Mouse (Mus musculus) CH12F3 (cell line): ENCODE measurements around the gene Dhx15.
"Not testable (repeated sequence)": the region's sequence is repeated elsewhere in the genome, so short reads cannot be mapped to it uniquely, and the experiment has no call there.

Experiments
- in situ Hi-C: fragments of 300-500 bp; cut with MboI; formaldehyde crosslinking; loops from 2 replicates; pipeline ENCODE4 v1.14.3; 2020; ENCODE audit warnings: low sequenced_read_pairs

Gene Dhx15

DNA sequence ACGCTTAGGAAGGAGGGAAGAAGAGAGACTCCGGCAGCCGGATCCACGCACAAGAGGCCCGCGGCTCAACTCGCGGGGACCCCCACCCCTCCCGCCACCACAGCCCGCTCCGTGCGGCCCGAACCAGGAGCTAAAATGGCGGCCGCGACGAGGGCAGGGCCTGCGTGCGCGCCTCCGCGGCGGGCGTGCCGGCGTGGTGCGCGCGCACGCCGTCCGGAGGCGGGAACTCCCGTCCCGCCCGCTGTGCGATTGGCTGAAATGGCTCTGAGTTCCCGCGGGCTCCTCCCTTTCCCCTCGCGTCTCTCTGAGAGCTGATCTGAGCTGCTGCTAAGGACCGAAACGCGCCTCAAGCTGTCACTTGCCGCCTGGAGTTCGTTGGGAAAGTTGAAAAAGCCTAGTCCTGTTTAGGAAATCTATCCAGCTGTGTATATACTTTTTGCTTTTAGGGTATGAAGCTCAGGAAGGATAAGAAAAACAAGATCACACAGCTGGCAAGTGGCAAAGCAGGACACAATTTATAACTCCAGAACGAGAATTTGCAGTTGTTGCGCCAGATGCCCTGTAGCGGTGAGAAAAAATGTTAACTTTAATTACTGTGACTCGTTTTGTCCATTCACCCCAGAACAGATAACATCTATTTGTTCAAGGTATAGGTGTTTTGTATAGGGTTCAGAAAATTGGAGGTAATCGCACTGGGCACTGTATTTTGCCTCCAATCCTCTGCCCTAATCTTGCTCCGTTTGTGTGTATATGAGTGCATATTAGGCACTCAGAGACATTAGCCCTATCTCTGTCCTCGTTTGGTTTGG lies at the start of gene Dhx15:
Dhx15 (minus strand) TSS at position 144 of the 809 bp plus-strand sequence.
- in situ Hi-C loops: no loop called here

DNA sequence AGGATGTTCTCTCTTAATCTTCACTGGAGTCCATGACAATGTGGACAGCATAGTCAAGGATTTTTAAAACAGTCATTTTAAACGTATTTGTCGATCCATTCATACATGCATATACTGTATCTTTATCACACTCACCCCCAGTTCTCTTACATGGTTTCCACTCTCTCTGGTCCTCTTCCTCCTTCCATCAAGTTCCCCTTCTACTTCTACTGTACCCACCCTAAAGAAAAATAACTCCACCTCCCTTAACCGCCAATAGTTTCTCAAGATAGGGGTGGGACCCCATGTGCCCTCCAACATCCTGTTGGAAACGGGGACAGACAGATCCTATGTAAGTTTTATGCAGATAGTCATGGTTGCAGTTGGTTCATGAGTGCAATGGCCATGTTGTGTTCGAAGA lies 48.6 kb upstream of the Dhx15 start:
- in situ Hi-C loops: no loop called here

DNA sequence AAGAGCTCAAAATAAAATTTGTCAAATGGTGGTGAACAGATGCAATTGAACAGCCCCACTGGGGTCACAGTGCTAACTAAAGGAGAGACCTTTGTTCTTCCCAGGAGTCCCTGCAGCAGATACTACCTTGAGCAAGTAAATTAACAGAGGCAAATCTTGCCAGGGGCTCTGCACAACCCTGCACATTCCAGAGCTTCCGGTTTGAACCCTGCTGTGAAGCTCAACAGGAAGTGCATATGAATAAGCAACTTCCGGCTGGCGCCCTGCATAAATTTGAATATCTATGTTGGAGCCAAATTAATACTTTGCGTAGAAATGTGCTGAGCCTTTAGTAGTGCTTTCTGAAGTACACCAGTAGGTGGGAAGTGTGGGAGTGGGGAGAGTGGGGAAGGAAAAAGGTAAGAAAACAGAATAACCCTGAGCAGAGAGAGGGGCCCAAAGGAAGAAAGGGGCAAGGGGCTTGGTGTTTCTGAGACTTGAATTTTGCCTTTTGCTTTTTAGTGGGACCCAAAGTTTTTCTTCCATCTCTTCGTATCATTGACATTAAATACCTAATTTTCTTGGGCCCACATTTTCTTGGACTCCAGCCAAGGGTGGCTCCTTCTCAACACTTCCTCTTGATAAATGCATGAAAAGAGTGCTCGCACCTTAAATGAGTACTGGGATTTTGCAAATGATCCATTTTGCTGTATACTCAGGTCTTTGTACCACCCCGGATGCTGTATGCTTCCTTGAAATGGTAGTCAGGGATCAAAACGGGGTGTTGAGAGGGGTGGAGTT lies 47.8 kb upstream of the Dhx15 start:
- in situ Hi-C loops: no loop called here

DNA sequence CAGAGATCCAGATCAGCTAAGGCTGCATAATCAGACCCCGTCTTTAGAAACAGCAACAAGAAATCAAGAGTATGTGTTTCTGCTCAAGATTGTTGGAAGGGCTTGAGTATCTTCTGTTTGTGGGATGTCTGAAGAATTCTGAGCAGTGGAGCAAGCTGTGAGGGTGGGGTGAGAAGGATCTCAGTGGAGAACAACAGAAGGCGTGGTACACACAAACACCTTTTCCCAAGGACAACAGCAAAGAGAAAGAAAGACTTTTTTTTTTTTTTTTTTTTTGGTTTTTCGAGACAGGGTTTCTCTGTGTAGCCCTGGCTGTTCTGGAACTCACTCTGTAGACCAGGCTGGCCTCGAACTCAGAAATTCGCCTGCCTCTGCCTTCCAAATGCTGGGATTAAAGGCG lies 46.3 kb upstream of the Dhx15 start:
- in situ Hi-C loops: not testable (repeated sequence)

DNA sequence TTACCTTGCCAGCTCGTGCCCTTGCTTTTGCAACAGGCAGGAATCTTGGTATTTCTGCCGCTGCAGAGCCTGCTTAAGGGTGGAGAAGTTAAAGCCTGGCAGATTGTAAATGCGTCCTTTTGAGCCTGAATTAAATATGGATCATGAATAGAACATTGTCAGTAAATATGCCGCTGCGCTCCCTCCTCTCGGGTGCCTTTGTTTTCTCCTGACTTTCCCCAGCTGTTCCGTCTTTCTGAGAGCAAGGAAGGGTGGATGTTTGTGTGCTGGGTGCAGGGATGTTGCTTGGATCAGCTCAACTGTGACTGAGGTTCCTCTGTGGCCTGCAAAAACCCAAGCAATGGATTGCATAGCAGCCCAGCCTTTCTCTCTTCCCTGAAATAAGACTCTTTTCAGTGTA lies 44.3 kb upstream of the Dhx15 start:
- in situ Hi-C loops: no loop called here

DNA sequence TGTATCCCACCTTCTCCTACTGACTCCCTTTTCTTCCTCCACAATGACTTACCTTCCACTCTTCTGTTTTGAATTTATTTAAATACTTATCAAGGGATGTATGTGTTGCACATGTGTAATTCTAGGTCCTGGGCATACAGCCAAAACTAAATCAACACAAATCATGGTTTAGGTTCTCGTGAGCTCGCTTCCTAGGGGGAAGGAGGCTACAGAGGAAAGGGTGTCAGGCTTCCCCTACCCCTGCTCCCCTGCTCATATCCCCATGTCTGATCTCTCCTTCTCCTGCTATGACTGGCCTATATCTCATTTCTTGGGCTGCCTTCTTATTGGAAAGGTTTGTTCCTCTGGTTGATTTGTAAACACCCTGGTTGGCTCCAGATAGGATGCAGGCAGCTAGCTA lies 43.6 kb upstream of the Dhx15 start:
- in situ Hi-C loops: no loop called here

DNA sequence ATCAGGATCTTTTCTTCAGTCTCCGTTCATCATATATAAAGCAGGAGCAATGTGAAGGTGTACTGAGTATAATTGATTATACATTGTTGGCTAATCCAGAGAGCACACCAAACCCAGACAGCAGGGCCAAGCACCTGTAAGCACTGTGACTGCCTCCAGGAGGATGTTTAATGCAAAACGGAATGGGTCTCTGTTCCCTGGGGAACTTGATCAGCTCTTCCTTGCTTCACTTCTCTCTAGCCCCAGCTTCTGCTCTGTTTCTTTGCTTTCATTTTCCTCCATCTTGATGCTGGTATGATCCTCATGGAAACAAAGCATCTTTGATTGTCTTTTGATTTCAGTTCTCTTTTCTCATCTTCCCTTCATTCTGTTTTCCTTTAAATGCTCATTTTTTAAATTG lies 42.3 kb upstream of the Dhx15 start:
- in situ Hi-C loops: no loop called here

DNA sequence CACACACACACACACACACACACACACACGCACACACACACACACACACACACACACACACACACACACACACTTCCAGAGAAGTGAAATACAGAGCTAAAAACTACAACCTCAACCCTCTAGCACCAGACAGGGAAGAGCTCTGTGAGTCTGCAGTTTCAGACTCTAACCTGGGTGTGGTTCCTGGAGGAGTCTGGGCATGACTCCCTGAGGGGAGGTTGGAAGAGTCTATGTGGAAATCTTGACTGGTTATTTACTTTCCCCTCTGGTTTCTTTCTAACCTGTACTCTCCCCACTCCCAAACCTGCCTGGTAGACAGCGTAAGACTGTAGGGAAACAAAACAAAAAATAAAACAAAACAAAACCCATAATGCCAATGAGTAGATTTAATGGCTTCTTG lies 41.9 kb upstream of the Dhx15 start:
- in situ Hi-C loops: no loop called here

DNA sequence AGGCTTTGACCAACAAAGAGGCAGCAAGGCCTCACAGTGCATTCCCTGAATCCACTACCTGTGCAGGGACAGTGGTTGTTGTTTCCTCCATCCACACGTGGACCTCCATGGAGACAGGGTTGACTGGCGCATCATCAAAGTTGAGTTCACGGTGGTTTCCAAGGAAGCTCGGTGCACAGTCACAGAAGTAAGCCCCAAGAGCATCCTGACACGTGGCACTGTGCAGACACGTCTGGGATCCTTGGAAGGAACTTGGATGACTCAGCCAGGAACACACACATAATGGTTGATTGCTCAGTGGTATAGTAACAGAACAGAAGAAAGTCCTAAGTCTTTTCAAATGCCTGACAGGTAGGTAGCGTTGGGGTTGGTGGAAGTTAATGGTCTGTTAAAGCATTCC lies 40.2 kb upstream of the Dhx15 start:
- in situ Hi-C loops: no loop called here

DNA sequence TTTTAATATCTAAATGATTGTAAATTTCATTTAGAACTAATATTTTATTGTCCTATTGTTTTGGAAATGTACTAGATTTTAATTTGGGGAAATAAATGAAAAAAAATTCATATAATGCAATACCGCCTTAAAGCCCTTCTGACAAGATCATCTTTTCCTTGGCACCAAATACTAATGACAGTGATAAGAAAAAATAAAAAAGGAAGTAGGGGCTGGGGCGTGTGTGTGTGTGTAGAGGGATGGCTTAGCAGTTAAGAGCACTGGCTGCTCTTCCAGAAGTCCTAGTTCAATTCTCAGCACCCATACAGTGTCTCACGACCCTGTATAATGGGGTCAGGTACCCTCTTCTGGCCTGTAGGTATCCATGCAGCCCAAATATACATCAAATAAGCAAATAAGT lies 36.4 kb upstream of the Dhx15 start:
- in situ Hi-C loops: no loop called here

DNA sequence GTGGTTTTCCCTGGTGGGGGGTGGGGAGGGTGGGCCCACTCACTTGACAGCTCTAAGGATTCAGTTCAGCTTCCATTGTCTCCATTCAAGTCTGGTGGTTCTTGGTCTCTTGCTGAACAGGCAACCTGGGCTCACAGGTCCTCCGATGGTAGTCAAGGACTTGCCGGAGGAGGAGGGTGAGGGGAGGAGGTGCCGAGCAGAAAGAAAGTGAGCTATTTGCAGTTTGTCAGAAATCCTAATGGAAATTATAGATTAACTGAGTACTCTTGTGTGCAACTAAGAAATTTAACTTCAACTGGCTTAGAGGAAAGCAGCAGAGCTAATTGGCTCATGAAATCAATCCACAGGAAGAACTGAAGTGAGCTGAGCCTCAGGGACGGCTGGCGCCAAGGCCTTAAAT lies 31.3 kb upstream of the Dhx15 start:
- in situ Hi-C loops: no loop called here

DNA sequence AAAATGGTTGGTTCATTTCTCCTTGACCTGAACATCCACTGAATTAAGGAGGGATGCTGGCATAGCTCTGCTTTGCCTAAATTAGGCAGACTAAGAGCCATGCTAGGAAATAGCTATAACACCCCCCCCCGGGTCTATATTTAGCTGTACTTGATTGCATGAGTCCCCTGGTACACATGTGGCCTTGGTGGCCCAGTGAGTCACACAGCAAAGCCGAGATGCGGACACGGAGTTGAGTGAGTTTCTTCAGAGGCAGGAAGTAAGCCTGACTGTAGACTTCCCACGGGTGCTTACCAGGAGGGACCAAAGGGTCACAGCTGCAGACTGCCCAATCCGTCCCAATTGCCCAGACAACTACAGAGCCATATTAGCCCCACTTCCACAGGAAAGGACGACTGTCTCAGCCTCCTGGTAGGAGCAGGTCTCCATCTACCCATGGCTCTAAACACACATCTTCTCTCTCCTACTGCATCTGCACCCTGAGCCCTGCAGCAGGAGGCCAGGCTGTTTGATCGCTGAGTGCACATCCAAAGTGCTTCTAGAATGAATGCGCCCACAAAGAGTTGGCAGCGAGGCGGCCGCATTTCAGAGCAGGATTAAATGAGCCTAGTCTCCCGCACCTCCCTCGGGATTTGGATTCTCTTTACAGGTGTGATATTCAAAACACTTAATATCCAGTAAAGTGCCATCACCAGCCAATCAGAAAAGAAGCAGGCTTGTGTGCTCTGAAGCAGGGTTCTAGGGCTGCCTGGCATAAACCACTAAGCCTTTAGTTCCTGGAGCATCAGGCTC lies 29.9 kb upstream of the Dhx15 start:
- in situ Hi-C loops: no loop called here

DNA sequence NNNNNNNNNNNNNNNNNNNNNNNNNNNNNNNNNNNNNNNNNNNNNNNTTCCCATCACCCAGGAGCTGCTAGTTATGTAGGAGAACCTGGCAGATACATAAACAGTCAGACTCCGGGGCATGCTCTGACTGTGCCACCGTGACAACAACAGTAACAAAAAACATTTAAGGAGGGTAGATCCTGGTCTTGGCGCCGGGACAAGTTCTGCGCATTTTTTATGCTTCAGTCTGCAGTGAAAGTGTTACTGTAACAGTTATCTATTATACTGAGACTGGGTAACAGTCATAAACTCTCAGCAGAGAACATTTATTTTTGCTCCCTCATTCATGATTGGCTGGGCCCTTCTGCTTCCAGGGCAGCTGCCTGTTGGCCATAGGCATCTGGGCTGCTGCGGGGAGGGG lies 27.9 kb upstream of the Dhx15 start:
- in situ Hi-C loops: no loop called here

DNA sequence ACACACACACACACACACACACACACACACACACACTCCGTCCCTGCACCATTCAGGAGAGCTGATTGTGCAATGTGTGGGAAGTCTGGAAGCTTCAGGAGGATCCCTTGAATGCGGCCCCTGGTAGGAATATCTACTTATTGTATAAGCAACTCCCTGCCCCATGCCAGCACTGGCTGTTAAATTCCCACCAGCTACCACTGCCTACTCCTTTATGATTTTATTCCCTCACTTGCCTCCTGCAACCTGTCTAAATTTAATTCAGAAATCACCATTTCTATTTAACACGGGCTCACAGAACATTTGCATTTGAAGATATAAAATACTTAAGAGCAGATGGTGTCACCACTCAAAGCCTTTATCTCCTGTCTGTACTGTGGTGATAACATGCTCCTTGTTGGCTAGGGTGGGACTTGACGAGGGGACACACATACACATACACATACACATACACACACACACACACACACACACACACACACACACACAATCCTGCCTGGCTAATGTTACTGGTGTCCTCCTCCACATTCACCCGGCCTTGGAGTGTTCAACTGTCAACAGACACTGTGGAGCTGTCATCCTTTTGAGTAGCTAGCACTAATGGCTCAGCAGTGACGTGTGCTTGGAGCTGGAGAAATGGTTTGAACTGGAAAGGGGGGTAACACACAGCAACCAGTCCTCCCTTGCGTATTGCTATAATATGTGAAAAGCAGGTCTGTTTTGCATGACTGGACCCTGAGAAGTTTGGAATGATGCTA lies 23.0 kb upstream of the Dhx15 start:
- in situ Hi-C loops: no loop called here

DNA sequence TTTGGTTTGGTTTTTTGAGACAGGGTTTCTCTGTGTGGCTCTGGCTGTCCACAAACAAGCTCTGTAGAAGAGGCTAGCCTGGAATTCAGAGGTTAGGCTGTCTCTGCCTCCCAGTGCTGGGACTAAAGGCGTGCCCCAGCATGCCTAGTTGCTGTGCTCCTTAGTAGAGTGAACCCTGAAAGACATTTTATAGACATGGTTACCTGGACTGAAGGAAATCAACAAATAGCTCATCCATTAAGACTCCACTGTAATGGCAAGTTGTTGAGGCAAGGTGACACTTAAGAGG lies 810 bp upstream of the Dhx15 start:
- in situ Hi-C loops: no loop called here

DNA sequence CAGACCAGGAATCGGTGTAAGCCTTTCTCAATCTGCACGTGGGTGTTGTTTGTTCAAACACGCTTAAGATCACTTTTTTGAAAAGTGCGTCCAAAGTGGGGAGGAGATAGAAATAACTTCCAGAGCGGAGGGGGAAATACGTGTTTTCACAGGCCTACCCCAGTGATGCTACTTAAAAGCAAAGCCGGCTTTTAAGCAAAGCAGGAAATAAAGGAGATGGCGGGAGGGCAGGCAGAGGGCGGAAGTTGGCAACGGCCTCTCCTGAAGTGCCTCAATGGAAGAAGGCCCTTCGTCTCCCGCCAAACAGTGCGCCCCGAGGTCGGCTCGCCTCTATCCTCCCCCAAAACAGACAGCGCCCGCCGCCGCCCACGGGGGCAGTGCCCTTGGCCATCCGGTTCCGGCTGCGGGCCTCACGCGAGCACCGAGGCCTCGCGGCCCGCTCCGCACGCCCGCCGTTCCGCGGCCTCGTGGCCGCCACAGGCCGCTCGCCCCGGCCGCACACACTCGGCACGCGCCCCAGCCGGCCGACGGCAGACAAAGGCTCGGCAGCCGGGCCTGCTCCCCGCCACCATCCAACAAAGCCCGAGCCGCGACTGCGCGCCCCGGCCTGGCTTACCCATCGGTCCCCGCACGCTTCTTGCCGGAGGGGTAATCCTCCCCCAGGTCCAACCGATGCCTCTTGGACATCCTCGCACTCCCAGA lies 499 bp downstream of the Dhx15 start:
- in situ Hi-C loops: no loop called here

DNA sequence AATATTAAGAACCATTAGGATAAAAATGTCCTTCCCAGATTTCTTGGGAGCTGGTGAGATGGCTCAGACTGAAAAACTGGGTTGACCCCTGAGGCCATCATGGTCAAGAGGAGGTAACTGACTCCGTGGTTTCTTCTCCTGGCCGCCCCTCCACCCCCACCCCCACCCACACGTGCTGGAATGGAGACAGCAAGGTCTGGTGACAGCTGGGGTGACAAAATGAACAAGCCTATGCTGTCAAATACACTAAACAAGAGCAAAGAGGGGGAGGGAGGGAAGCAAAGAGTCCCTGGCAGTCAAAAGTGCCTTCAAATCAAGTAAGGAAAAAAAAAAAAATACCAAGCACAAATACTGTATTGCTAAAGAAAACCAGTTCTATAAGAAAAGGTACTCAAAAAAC lies 2.1 kb downstream of the Dhx15 start:
- in situ Hi-C loops: no loop called here

DNA sequence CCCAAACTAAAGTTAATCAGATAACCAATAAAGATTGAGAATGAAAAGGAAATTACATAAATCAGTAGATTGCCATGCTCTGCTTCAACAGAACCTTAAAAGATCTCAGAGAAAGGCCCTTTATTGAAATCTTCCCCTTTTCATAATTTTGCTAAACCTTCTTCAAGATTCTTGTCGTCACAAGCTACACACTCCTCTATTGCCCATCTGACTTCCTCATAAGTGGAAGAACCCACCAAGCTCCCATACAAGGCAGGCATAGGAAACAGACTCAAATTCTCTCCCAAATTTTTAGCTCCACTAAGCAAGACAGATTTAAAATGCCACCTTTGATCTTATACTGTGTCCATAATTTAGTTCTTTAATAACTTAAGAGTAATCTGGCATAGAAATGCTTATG lies 13.0 kb downstream of the Dhx15 start:
- in situ Hi-C loops: no loop called here

DNA sequence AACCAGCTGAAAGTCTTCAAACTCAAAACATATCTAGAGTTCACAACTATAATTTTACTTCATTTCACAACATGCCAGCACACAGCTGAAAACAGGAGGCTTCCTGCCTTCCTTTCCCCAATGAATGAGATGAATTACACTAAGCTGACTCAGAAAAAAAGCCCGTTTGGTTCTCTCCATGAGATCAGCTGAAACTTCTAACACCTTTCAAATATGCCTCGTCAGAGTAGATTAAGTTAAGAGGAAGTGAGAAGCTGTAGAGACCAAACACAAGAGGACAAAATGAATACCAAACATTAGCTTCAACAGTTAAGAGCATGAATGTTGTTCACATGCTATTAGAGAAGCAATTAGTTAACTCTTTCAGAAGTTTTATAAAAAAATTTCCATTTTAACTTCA lies 21.8 kb downstream of the Dhx15 start:
- in situ Hi-C loops: loop anchor here (25.0 kb wide), 1 partner anchor 494 kb away; the partner anchor contains the start of gene Sepsecs

DNA sequence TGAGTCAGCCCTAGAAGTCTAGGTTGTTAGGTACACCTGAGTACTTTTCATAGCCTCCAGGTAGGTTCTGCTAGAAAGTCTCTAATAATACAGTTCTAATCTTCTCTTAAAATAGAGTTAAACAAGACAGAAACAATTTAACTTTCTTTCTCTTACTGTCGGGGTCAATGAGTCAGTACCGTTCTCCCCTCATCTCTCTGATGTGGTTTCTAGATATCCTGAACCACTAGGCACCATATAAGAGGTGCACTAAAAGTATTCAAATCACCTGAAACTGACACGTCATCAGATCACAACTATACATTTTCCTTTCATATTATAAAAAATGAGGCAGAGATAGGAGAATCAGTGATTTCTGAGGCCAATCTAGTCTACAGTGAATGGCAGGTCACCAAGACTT lies 41.2 kb downstream of the Dhx15 start:
- in situ Hi-C loops: no loop called here
